Mouse (Mus musculus) thymus, adult 2 months (tissue): ENCODE data around the gene Insl3. TPM values are rescaled to one million over a fixed set of nuclear protein-coding genes. Genes with fewer than 3 reads are reported as not detected.
"Not testable (repeated sequence)": the region's sequence is repeated elsewhere in the genome, so short reads cannot be mapped to it uniquely, and the experiment has no call there.

Experiments used
- DNase-seq: peaks from one replicate; pipeline ENCODE4 v3.0.0; 2021
- H3K27ac ChIP-seq: fragments of 200-500 bp; 2 replicates; pipeline ENCODE4 v1.5.1; 2012; ENCODE audit warnings: low read length, control low read depth; ENCODE audit not compliant: control insufficient read depth, insufficient read depth
- H3K27me3 ChIP-seq: fragments of 200-500 bp; 2 replicates; pipeline ENCODE4 v1.6.1; 2012; ENCODE audit warnings: mild to moderate bottlenecking, low read length, moderate library complexity, mixed read lengths; ENCODE audit not compliant: control insufficient read depth, insufficient read depth
- H3K36me3 ChIP-seq: fragments of 200-500 bp; 2 replicates; pipeline ENCODE4 v1.6.1; 2012; ENCODE audit warnings: mild to moderate bottlenecking, low read length, moderate library complexity; ENCODE audit not compliant: control insufficient read depth, insufficient read depth
- H3K4me1 ChIP-seq: fragments of 200-500 bp; replicated peaks from 2 replicates; pipeline ENCODE4 v1.6.1; 2012; ENCODE audit warnings: low read length; ENCODE audit not compliant: control insufficient read depth, insufficient read depth
- H3K4me3 ChIP-seq: fragments of 200-500 bp; 2 replicates; pipeline ENCODE4 v1.5.1; 2012; ENCODE audit warnings: mild to moderate bottlenecking, low read length, control low read depth, moderate library complexity; ENCODE audit not compliant: control insufficient read depth, insufficient read depth
- CTCF ChIP-seq: fragments of 200-500 bp; IDR thresholded peaks from 2 replicates; pipeline ENCODE4 v1.5.1; 2012; ENCODE audit warnings: mild to moderate bottlenecking, control low read depth, low read length, moderate library complexity, borderline replicate concordance; ENCODE audit not compliant: control insufficient read depth, poor library complexity, insufficient read depth; ENCODE audit errors: extremely low read depth
- POLR2A ChIP-seq: fragments of 200-500 bp; IDR thresholded peaks from 2 replicates; pipeline ENCODE4 v1.6.1; 2012; ENCODE audit warnings: mild to moderate bottlenecking, low read length, control low read depth, moderate library complexity; ENCODE audit not compliant: control insufficient read depth, poor library complexity, insufficient read depth; ENCODE audit errors: extremely low read depth
- WGBS: fragments of 180-500 bp; shearing (Covaris S2); methylation state at CpG from one replicate; pipeline ENCODE4 v1.1.7; 2018; 5-methylcytosine and 5-hydroxymethylcytosine counted together
- polyA plus RNA-seq: library from polyadenylated mRNA; depleted of rRNA; stranded (reverse); fragments of >200 nt; gene quantifications from 2 replicates; pipeline ENCODE4 v1.2.3, GENCODE M21; 2012; rRNA removed

The Insl3 gene
- polyA plus RNA-seq, 1 experiment: 56.8 TPM

GRCm38 (mm10) chr8:71724389-71724788 is 35.4 kb downstream of the Insl3 start:
- no peak for TF ChIP-seq CTCF
- no peak for TF ChIP-seq POLR2A
- WGBS: 48% methylated on average over 4 of the region's 4 CpGs
- Histone ChIP-seq H3K27me3 (no peaks in the 10 kb centered on the region), H3K36me3 (peaks cover 3% of the 10 kb centered on the region; the same call in 1 of the 2 replicates), H3K4me1 (peaks cover 61% of the 10 kb centered on the region), H3K4me3 (peak overlapping the region; percentile 77), H3K27ac (peak overlapping the region; percentile 94)
- no peak for DNase-seq

- H3K27me3 ChIP-seq: no peaks in the 10 kb centered on the region
- DNase-seq: peak; percentile 93
- H3K36me3 ChIP-seq: 0 out of 2 replicates have a peak, but pooled peaks cover 3% of the 10 kb centered on the region
- peaks cover 58% of the 10 kb centered on the region for H3K4me1 ChIP-seq
- H3K27ac ChIP-seq: peak within 1 kb of the TSS; percentile 94
- peak within 1 kb of the TSS; percentile 77 for H3K4me3 ChIP-seq
- TF ChIP-seq CTCF: peak; percentile 39; the same call in 1 of the 2 replicates
- TF ChIP-seq POLR2A: peak; percentile 71
- WGBS: under 1% methylated on average over 54 of the region's 54 CpGs
Measured at GRCm38 (mm10) chr8:71725122-71725924, 36.3 kb downstream of the Insl3 start, which contains the start of gene Fcho1. Fcho1 (minus strand) TSS chr8:71725716.

- DNase-seq: no peak
- WGBS: 21% methylated on average over 21 of the region's 21 CpGs
- Histone ChIP-seq H3K27me3 (no peaks in the 10 kb centered on the region), H3K27ac (no peak overlapping the region), H3K4me3 (peak overlapping the region; percentile 1; the same call in 1 of the 2 replicates), H3K36me3 (no peaks in the 10 kb centered on the region), H3K4me1 (peaks cover 32% of the 10 kb centered on the region)
- TF ChIP-seq CTCF (no peak), POLR2A (no peak)
Measured at GRCm38 (mm10) chr8:71728240-71728785, 39.3 kb downstream of the Insl3 start.

GRCm38 (mm10) chr8:71728826-71729620 is 40.0 kb downstream of the Insl3 start:
- 3% methylated on average over 14 of the region's 16 CpGs for WGBS
- TF ChIP-seq POLR2A (no peak), CTCF (no peak)
- Histone ChIP-seq H3K4me3 (peak overlapping the region; percentile 1; the same call in 1 of the 2 replicates), H3K27ac (no peak overlapping the region), H3K36me3 (no peaks in the 10 kb centered on the region), H3K27me3 (no peaks in the 10 kb centered on the region), H3K4me1 (peaks cover 27% of the 10 kb centered on the region)
- DNase-seq: peak; percentile 69

DNA sequence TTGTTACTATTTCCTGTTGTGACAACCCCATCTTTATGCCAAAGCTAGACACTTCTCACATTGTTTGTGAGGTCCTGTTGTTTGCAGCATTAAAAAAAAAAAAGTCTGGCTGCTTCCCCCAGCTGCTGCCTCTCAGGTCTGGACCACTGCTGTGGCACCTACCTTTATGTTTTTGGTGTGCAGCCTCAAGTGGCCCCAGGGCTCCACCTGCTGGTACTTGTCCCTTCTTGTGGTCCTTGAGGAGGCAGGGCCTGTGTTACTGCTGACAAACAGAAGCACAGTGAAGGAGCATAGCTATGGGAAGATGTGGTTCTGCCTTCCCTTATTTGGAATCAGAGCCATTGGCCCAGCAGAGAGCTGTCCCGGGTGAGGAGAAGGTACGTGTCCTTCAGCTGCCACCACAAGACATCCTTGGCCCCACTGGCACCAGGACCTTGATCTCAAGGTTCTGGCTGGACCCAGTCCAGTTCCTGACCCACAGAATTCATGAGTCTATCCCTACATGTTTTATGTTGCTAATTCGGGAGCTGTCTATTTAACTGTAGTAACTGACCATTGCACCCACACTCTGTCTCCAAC is 42.7 kb downstream of the Insl3 start:
- WGBS: 49% methylated on average over 3 of the region's 3 CpGs
- Histone ChIP-seq H3K27ac (no peak overlapping the region), H3K4me3 (no peak overlapping the region), H3K36me3 (no peaks in the 10 kb centered on the region), H3K4me1 (peaks cover 12% of the 10 kb centered on the region), H3K27me3 (no peaks in the 10 kb centered on the region)
- peak; percentile 86 for DNase-seq
- no peak for TF ChIP-seq POLR2A
- peak; percentile 83 for TF ChIP-seq CTCF

DNA sequence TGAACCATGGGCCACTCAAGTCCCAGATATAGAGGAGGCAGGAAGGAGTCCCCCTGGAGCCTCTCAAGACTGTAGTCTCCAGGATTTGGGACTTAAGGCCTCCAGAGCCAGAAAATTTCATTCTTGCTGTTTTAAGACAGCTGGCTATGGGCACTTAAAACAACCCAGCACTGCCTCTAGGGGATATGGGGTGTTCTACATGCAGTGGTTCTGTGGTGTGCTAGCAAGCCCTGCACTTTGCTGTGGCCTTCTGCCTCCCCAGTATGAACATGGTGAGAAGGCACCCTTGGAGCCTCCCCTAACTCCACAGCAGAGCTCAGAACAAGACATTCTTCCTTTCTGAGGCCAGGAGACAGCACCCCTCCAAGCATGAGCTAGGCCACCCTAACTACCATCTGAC is 49.3 kb downstream of the Insl3 start:
- H3K4me1 ChIP-seq, DNase-seq, H3K27me3 ChIP-seq, H3K36me3 ChIP-seq, H3K4me3 ChIP-seq, H3K27ac ChIP-seq: not testable (repeated sequence)

Other genes with a start within 250 kb of the Insl3 start
- gene Abhd8, start 225.6 kb upstream of the Insl3 start, polyA plus RNA-seq: 282 and 336 TPM in 2 replicates
- gene Mrpl34, start 224.3 kb upstream of the Insl3 start, polyA plus RNA-seq: 119 and 125 TPM in 2 replicates
- gene Dda1, start 220.0 kb upstream of the Insl3 start, polyA plus RNA-seq: 201 and 216 TPM in 2 replicates
- gene Ano8, start 203.3 kb upstream of the Insl3 start, polyA plus RNA-seq: 34.8 and 40.7 TPM in 2 replicates
- 56.8 and 58.7 TPM in 2 replicates for gene Gtpbp3, start 201.1 kb upstream of the Insl3 start, polyA plus RNA-seq
- gene Plvap, start 177.5 kb upstream of the Insl3 start, polyA plus RNA-seq: 59.2 and 62.6 TPM in 2 replicates
- 0.09 and 0.11 TPM in 2 replicates for gene Ccdc194, start 163.5 kb upstream of the Insl3 start, polyA plus RNA-seq
- gene Bst2, start 151.8 kb upstream of the Insl3 start, polyA plus RNA-seq: 457 and 474 TPM in 2 replicates
- gene Mvb12a, start 146.3 kb upstream of the Insl3 start, polyA plus RNA-seq: 166 and 182 TPM in 2 replicates
- 15.5 and 17.2 TPM in 2 replicates for gene Tmem221, start 130.3 kb upstream of the Insl3 start, polyA plus RNA-seq
- gene Nxnl1, start 122.6 kb upstream of the Insl3 start, polyA plus RNA-seq: 0.05 and 0.06 TPM in 2 replicates
- 174 and 176 TPM in 2 replicates for gene Slc27a1, start 120.3 kb upstream of the Insl3 start, polyA plus RNA-seq
- gene Pgls, start 97.0 kb upstream of the Insl3 start, polyA plus RNA-seq: 280 and 369 TPM in 2 replicates
- gene Fam129c, start 91.6 kb upstream of the Insl3 start, polyA plus RNA-seq: 23.9 and 28.4 TPM in 2 replicates
- 134 and 158 TPM in 2 replicates for gene Colgalt1, start 78.2 kb upstream of the Insl3 start, polyA plus RNA-seq
- 1.6 and 2.0 TPM in 2 replicates for gene Unc13a, start 17.5 kb upstream of the Insl3 start, polyA plus RNA-seq
- 68.0 and 77.5 TPM in 2 replicates for gene Jak3, start 12.9 kb upstream of the Insl3 start, polyA plus RNA-seq
- 6.3 and 6.9 TPM in 2 replicates for gene B3gnt3, start 12.6 kb downstream of the Insl3 start, polyA plus RNA-seq
- 767 and 809 TPM in 2 replicates for gene Fcho1, start 36.5 kb downstream of the Insl3 start, polyA plus RNA-seq
- gene Zfp709, start 192.8 kb downstream of the Insl3 start, polyA plus RNA-seq: 0.66 and 0.85 TPM in 2 replicates
- 1.5 and 1.7 TPM in 2 replicates for gene Zfp882, start 219.4 kb downstream of the Insl3 start, polyA plus RNA-seq
- 2.5 and 3.3 TPM in 2 replicates for gene Zfp617, start 219.4 kb downstream of the Insl3 start, polyA plus RNA-seq